Mouse (Mus musculus) ES-E14 (cell line): ENCODE results near the gene Tas2r118.

Source experiments
- CHD2 ChIP-seq: IDR thresholded peaks from 2 replicates; pipeline ENCODE4 v1.6.1; 2014; ENCODE audit warnings: mild to moderate bottlenecking, low read depth, low read length, inconsistent platforms
- HCFC1 ChIP-seq: IDR thresholded peaks from 2 replicates; pipeline ENCODE4 v1.6.1; 2012; ENCODE audit warnings: low read length, inconsistent platforms, borderline replicate concordance; ENCODE audit not compliant: insufficient read depth
- MAFK ChIP-seq: IDR thresholded peaks from 2 replicates; pipeline ENCODE4 v1.6.1; 2014; ENCODE audit warnings: mild to moderate bottlenecking, low read depth, low read length, inconsistent platforms; ENCODE audit not compliant: insufficient read depth
- ZC3H11A ChIP-seq: IDR thresholded peaks from 2 replicates; pipeline ENCODE4 v1.6.1; 2012; ENCODE audit warnings: low read depth, mild to moderate bottlenecking, inconsistent platforms, low read length, borderline replicate concordance
- ZNF384 ChIP-seq: IDR thresholded peaks from 2 replicates; pipeline ENCODE4 v1.6.1; 2012; ENCODE audit warnings: low read depth, low read length, inconsistent platforms

GRCm38 (mm10) chr6:23993276-23993675 is 23.4 kb upstream of the Tas2r118 start:
- TF ChIP-seq CHD2 (no peak), MAFK (no peak), HCFC1 (no peak), ZC3H11A (no peak), ZNF384 (no peak)
